Mouse (Mus musculus) lung, embryonic 16.5 days (tissue): ENCODE results near the gene Syt6. TPM values are rescaled to one million over a fixed set of nuclear protein-coding genes. Genes with fewer than 3 reads are reported as not detected.
"Not testable (repeated sequence)": the region's sequence is repeated elsewhere in the genome, so short reads cannot be mapped to it uniquely, and the experiment has no call there.

Experiments
- ATAC-seq: fragments of 200-750 bp; cut with Nextera tagmentation; 2 replicates; pipeline ENCODE4 v1.8.0; 2017; ENCODE audit warnings: low read depth, mild to moderate bottlenecking, moderate library complexity
- H3K27ac ChIP-seq: fragments of 300-500 bp; sonication (generic); 2 replicates; pipeline ENCODE4 v1.5.1; 2014; ENCODE audit warnings: mild to moderate bottlenecking, control low read depth, low read length
- H3K27me3 ChIP-seq: fragments of 300-500 bp; sonication (generic); 2 replicates; pipeline ENCODE4 v1.6.1; 2014; ENCODE audit warnings: low read depth, low read length, mixed read lengths; ENCODE audit not compliant: control insufficient read depth, insufficient read depth
- H3K36me3 ChIP-seq: fragments of 300-500 bp; sonication (generic); 2 replicates; pipeline ENCODE4 v1.6.1; 2014; ENCODE audit warnings: low read length; ENCODE audit not compliant: control insufficient read depth, insufficient read depth
- H3K4me1 ChIP-seq: fragments of 300-500 bp; sonication (generic); replicated peaks from 2 replicates; pipeline ENCODE4 v1.6.1; 2014; ENCODE audit warnings: low read length, mixed read lengths; ENCODE audit not compliant: control insufficient read depth, insufficient read depth
- H3K4me2 ChIP-seq: fragments of 300-500 bp; sonication (generic); 2 replicates; pipeline ENCODE4 v1.6.1; 2014; ENCODE audit warnings: low read depth, low read length, control low read depth
- H3K4me3 ChIP-seq: fragments of 300-500 bp; sonication (generic); 2 replicates; pipeline ENCODE4 v1.5.1; 2014; ENCODE audit warnings: mild to moderate bottlenecking, low read length, control low read depth
- H3K9ac ChIP-seq: fragments of 300-500 bp; sonication (generic); 2 replicates; pipeline ENCODE4 v1.6.1; 2014; ENCODE audit warnings: low read length, control low read depth
- H3K9me3 ChIP-seq: fragments of 300-500 bp; sonication (generic); 2 replicates; pipeline ENCODE4 v1.6.1; 2016; ENCODE audit warnings: low read length; ENCODE audit not compliant: control insufficient read depth
- WGBS: fragments of 180-500 bp; shearing (Covaris S2); extraction: QIAGEN DNeasy Blood & Tissue Kit; methylation state at CpG from one replicate; pipeline ENCODE4 v1.1.7; 2014; 5-methylcytosine and 5-hydroxymethylcytosine counted together
- polyA plus RNA-seq: library from polyadenylated mRNA; unstranded; fragments of >200 nt; fragmentation: Nextera tagmentation; extraction: Ambion mirVana; gene quantifications from 2 replicates; pipeline ENCODE4 v1.2.1, GENCODE M21; 2015

Gene Syt6
- polyA plus RNA-seq, 1 experiment from 2014 or later: 0.48 TPM

DNA sequence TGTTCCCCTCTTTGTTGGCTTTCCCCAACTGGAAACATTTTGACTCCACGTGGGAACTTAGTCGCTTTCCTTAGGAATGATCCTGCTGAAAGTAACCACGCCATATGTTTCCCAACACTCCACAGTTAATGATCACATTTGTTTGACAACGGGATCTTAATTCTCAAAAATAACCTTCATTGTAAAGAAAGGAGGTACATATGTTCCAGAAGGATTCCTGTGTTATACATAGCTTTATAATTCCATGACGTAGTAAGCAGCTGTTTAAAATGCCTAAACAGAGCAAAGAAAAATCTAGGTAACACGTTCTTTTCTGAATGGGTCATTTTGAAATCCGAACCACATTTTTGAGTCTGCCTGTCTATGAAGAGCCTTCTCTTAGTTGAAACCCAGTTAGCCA lies 58.1 kb downstream of the Syt6 start:
- H3K27ac ChIP-seq: peak overlapping the region; percentile 20; the same call in 1 of the 2 replicates
- 49% methylated on average over 7 of the region's 7 CpGs for WGBS
- peak; percentile 66 for ATAC-seq

DNA sequence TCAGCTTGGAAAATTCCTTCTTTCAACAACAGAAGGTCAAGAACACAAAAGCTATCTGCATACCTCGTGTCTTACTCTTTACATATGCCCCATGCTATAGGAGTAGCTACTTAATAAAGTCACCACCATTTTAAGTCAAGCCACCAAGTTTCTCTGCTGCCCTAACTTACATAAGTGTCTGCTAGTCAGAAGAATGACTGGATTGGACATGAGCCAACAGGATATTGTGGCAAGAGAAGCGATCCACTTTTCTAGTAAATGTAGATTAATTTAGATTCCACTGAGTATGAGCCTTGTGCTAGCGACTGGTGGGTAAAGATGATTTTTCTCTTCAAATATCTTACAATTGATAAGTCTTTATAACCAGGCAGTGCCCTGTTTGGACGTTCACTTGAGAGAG lies 58.8 kb downstream of the Syt6 start:
- 36% methylated on average over 4 of the region's 4 CpGs for WGBS
- Histone ChIP-seq H3K4me3 (no peak overlapping the region), H3K4me2 (no peak overlapping the region), H3K36me3 (no peaks in the 10 kb centered on the region), H3K27me3 (no peaks in the 10 kb centered on the region), H3K4me1 (0 out of 2 replicates have a peak, but pooled peaks cover 10% of the 10 kb centered on the region), H3K27ac (no peak overlapping the region), H3K9ac (no peak overlapping the region), H3K9me3 (no peaks in the 10 kb centered on the region)
- ATAC-seq: no peak

More for the DNA sequence above, 58.1 kb downstream of the Syt6 start:
- H3K4me2 ChIP-seq: no peak overlapping the region
- no peaks in the 10 kb centered on the region for H3K36me3 ChIP-seq
- 0 out of 2 replicates have a peak, but pooled peaks cover 10% of the 10 kb centered on the region for H3K4me1 ChIP-seq
- no peaks in the 10 kb centered on the region for H3K27me3 ChIP-seq
- no peak overlapping the region for H3K4me3 ChIP-seq
- H3K9ac ChIP-seq: no peak overlapping the region
- no peaks in the 10 kb centered on the region for H3K9me3 ChIP-seq

DNA sequence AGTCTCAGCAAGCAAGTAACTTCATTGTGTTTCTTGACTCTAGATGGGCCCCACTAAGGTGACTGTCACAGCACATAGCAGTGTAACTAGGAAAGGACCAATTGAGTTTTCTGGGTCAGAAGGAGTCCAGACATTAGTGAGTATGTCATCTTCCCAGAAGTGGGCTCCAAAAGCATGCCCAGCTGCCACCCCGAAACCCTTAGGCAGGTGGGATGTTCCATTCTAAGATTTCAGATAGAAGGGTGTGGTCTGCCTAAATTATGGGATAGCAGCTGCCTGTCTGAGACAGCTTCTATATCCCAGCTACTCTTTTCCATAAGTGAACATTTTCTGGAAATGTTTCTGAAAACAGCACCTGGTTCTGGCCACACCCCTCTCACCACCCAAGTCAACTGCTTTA lies 59.2 kb downstream of the Syt6 start:
- WGBS: 87% methylated on average over 1 of the region's 1 CpGs
- ATAC-seq: no peak
- Histone ChIP-seq H3K9ac (no peak overlapping the region), H3K27me3 (no peaks in the 10 kb centered on the region), H3K4me3 (no peak overlapping the region), H3K27ac (no peak overlapping the region), H3K9me3 (no peaks in the 10 kb centered on the region), H3K4me1 (0 out of 2 replicates have a peak, but pooled peaks cover 10% of the 10 kb centered on the region), H3K4me2 (no peak overlapping the region), H3K36me3 (no peaks in the 10 kb centered on the region)

DNA sequence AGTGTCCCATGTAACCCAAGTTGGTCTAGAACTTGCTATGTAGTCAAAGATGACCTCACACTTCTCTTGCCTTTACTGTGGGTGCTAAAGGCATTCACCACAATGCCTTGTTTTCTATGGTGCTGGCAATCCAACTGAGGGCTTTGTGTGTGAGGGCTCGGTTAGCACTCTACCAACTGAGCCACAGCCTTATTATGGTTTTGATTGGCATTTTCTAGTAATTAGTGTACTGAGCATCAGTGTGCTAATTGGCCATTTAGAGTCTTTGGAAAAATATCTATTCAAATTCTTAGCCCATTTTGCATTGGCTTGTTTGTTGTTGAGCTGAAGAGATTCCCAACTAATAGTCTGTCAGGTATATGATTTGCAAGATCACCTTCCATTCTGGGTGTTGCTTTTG lies 62.6 kb downstream of the Syt6 start:
- Histone ChIP-seq H3K36me3 (no peaks in the 10 kb centered on the region), H3K4me3 (no peak overlapping the region), H3K9ac (no peak overlapping the region), H3K9me3 (no peaks in the 10 kb centered on the region), H3K27ac (no peak overlapping the region), H3K4me2 (no peak overlapping the region), H3K4me1 (0 out of 2 replicates have a peak, but pooled peaks cover 10% of the 10 kb centered on the region), H3K27me3 (no peaks in the 10 kb centered on the region)
- WGBS: 86% methylated on average over 1 of the region's 1 CpGs
- ATAC-seq: no peak

DNA sequence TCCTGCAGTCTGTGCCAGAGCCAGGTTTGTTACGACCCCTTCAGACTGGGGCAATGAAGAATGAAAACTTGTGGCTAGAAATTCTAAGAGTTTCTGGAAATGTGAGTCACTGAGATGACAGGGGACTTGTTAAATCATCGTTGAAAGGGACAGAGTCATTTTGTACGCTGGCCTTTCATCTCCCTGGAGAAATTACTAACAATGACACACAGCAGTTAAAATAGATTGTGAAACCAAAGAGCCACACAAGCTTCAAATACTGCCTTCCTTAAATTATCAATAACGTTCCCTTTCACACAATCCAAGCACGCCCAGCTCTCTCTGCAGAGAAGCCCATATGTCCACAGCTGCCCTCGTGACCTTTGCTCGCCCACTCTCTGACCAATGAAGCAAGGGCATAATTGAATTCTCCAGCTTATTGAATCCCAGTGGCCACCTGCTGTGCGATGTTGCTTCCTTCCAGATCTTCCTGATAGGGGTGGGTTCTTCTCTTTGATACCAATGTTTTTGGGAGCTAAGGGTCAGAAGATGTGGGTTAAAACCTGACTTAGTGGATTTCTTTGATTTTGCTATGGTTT lies 65.3 kb downstream of the Syt6 start:
- no peaks in the 10 kb centered on the region for H3K4me1 ChIP-seq
- H3K9ac ChIP-seq: no peak overlapping the region
- ATAC-seq: no peak
- H3K27me3 ChIP-seq: no peaks in the 10 kb centered on the region
- H3K36me3 ChIP-seq: no peaks in the 10 kb centered on the region
- no peak overlapping the region for H3K4me2 ChIP-seq
- H3K27ac ChIP-seq: no peak overlapping the region
- H3K9me3 ChIP-seq: no peaks in the 10 kb centered on the region
- no peak overlapping the region for H3K4me3 ChIP-seq
- WGBS: 68% methylated on average over 8 of the region's 8 CpGs

DNA sequence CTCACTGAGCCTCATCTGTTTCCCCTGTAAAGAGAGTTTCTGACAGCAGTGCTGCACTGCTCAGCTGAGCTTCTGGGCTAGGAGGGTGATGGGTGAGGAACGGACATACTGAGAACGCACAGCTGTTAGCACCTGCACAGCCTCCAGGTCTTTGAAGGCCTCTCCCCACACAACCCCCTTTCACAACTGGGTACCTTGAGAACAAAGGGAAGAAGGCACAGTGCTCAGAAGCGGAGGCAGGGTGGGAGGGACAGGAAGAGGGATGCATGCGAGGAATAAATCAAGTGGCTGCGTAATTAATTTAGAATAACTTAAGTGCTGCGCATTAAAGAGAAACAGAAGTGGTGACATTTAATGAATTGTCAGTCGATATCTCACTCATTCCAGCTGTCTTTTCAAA lies 66.3 kb downstream of the Syt6 start:
- Histone ChIP-seq H3K27ac (no peak overlapping the region), H3K4me2 (no peak overlapping the region), H3K36me3 (no peaks in the 10 kb centered on the region), H3K27me3 (no peaks in the 10 kb centered on the region), H3K9ac (no peak overlapping the region), H3K4me3 (no peak overlapping the region), H3K9me3 (no peaks in the 10 kb centered on the region), H3K4me1 (no peaks in the 10 kb centered on the region)
- WGBS: 41% methylated on average over 7 of the region's 7 CpGs
- no peak for ATAC-seq

DNA sequence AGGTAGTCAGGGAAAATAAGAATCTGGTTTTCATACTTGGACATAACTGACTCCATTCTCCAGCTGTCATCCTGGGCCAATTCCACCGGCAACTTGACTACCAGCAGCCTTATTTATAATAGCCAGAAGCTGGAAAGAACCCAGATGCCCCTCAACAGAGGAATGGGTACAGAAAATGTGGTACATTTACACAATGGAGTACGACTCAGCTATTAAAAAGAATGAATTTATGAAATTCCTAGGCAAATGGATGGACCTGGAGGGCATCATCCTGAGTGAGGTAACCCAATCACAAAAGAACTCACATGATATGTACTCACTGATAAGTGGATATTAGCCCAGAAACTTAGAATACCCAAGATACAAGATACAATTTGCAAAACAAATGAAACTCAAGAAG lies 70.9 kb downstream of the Syt6 start, which contains the start of gene Atg4a-ps:
Atg4a-ps (minus strand) TSS at position 101 of the 400 bp plus-strand sequence.
- not testable (repeated sequence) for ATAC-seq, H3K36me3 ChIP-seq, H3K9me3 ChIP-seq, H3K4me2 ChIP-seq, H3K9ac ChIP-seq, H3K27me3 ChIP-seq, H3K27ac ChIP-seq, H3K4me3 ChIP-seq
- 89% methylated on average over 2 of the region's 2 CpGs for WGBS
- H3K4me1 ChIP-seq: peaks cover 11% of the 10 kb centered on the region

DNA sequence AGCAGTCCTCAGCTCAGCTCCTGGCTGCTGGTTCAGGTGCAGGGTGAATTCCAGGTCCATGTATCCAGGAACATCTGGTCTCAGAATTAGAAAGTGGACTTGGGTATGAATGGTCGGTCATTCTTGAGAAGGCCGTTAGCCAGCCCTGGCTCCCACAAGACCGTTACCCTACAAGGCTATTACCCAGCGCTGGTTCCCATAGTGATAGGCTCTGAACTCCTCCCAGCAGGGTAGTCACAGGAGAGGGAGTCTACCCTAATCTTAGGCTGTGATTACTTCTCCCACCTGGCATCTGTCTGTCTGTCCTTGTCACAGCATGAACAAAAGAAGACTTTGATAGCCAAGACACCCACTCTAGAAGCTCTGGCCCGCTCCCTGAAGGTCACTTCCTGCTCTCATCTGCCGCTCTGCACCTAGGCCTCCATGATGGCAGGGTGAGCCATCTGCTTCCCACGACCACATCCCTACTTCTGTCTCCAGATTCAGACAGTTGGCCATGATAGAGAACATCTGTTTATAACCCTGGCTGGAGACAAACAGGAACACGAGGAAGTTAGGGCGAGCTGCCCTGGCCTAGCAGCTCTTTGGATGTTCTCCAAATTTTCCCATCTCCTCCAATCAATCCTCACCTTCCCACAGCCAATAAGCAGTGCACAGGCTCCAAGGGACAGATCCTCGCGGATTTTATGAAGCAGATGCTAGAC lies 72.3 kb downstream of the Syt6 start:
- peak; percentile 88 for ATAC-seq
- Histone ChIP-seq H3K9ac (no peak overlapping the region), H3K4me2 (no peak overlapping the region), H3K27me3 (no peaks in the 10 kb centered on the region), H3K9me3 (no peaks in the 10 kb centered on the region), H3K4me3 (no peak overlapping the region), H3K27ac (peak overlapping the region; percentile 41; the same call in 1 of the 2 replicates), H3K4me1 (peaks cover 11% of the 10 kb centered on the region), H3K36me3 (no peaks in the 10 kb centered on the region)
- 45% methylated on average over 11 of the region's 11 CpGs for WGBS

DNA sequence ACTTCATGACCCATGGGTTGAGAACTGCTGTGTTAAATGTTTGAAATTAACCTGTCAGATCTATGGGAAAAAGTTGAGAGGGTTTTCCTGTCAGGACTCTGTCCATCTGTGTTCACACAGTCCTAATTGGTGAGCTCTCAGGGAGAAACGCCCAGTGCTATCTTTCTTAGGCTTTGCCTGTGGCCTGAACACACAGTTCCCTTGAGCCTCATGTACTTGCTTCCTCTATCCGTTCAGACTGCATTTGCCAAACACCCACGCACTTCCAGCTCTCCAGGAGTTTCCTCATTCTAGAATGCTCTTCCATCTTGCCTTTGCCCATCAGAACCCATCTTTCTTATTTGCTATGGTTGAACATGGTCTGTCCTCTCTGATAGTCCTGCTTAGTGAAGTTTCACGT lies 73.5 kb downstream of the Syt6 start:
- H3K4me2 ChIP-seq: no peak overlapping the region
- no peak overlapping the region for H3K9ac ChIP-seq
- no peaks in the 10 kb centered on the region for H3K36me3 ChIP-seq
- no peak for ATAC-seq
- peaks cover 11% of the 10 kb centered on the region for H3K4me1 ChIP-seq
- H3K27me3 ChIP-seq: no peaks in the 10 kb centered on the region
- no peak overlapping the region for H3K4me3 ChIP-seq
- no peaks in the 10 kb centered on the region for H3K9me3 ChIP-seq
- no peak overlapping the region for H3K27ac ChIP-seq
- WGBS: 72% methylated on average over 4 of the region's 4 CpGs
